Mouse (Mus musculus) kidney, adult 2 months (tissue): ENCODE data around the gene Kcnh4.
A peak's percentile ranks its signal among the peaks of the same experiment; 100 is the strongest.

Experiments used
- CTCF ChIP-seq: fragments of 200-500 bp; conservative IDR thresholded peaks from 2 replicates; pipeline ENCODE4 v1.5.1; 2011; ENCODE audit warnings: low read depth, mild to moderate bottlenecking, control low read depth, low read length, moderate library complexity, mixed read lengths; ENCODE audit not compliant: insufficient read depth, insufficient read length
- POLR2A ChIP-seq: fragments of 200-500 bp; IDR thresholded peaks from one replicate; pipeline ENCODE4 v1.6.1; 2011; ENCODE audit warnings: low read depth, low read length, control low read depth

DNA sequence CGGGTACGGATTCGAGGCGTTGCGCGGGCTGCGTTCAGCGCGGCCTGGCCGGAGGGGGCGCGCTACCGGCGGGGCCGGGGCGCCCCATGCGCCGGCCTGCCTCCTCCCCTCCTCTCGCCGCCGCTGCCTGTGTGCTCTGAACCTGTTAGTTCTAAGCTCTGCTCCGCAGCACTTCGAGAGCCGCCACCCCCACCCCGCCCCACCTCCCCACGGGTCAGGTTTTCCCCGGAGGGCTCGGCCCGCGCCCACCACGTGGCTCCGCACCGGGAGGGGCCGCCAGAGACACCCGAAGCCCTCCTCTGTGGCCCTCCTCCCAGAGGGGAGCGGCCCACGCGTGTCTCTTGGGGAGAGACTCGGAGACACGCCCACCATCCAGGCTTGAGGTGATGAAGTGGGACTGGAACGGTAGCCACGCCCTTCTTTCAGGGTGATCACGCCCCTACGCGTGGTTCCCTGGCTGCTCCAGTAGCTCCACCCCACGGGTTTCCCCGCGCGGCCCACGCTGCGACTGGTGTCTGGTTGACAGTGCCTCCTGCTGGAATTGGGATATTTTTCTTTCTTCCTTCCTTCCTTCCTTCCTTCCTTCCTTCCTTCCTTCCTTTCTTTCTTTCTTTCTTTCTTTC lies at the start of gene Kcnh4:
- TF ChIP-seq POLR2A (no peak), CTCF (0 out of 2 replicates have a peak, but pooled peaks have one; percentile 12)
